Mouse (Mus musculus) embryonic facial prominence, embryonic 11.5 days (tissue): ENCODE measurements around the gene Foxj2. TPM values are rescaled to one million over a fixed set of nuclear protein-coding genes. Genes with fewer than 3 reads are reported as not detected.

ENCODE experiments used
- ATAC-seq: fragments of 200-750 bp; cut with Nextera tagmentation; replicated peaks from 2 replicates; pipeline ENCODE4 v1.8.0; 2017; ENCODE audit warnings: low read depth; ENCODE audit not compliant: insufficient number of reproducible peaks, low FRiP score, low TSS enrichment
- DNase-seq: peaks from one replicate; pipeline ENCODE4 v3.0.0-alpha.2; 2015; ENCODE audit warnings: low spot score
- H3K27ac ChIP-seq: fragments of 300-500 bp; sonication (generic); replicated peaks from 2 replicates; pipeline ENCODE4 v1.5.1; 2014; ENCODE audit warnings: mild to moderate bottlenecking, low read depth, low read length, control low read depth
- H3K27me3 ChIP-seq: fragments of 300-500 bp; sonication (generic); 2 replicates; pipeline ENCODE4 v1.6.1; 2014; ENCODE audit warnings: mild to moderate bottlenecking, low read length, moderate library complexity, mixed read lengths; ENCODE audit not compliant: control insufficient read depth, insufficient read depth
- H3K36me3 ChIP-seq: fragments of 300-500 bp; sonication (generic); replicated peaks from 2 replicates; pipeline ENCODE4 v1.6.1; 2014; ENCODE audit warnings: low read depth, mild to moderate bottlenecking, low read length, moderate library complexity, mixed read lengths; ENCODE audit not compliant: control insufficient read depth, insufficient read depth
- H3K4me1 ChIP-seq: fragments of 300-500 bp; sonication (generic); 2 replicates; pipeline ENCODE4 v1.6.1; 2014; ENCODE audit warnings: low read length, mixed read lengths; ENCODE audit not compliant: control insufficient read depth, insufficient read depth
- H3K4me2 ChIP-seq: fragments of 300-500 bp; sonication (generic); 2 replicates; pipeline ENCODE4 v1.6.1; 2014; ENCODE audit warnings: low read depth, mild to moderate bottlenecking, control low read depth, low read length, moderate library complexity
- H3K4me3 ChIP-seq: fragments of 300-500 bp; sonication (generic); 2 replicates; pipeline ENCODE4 v1.5.1; 2014; ENCODE audit warnings: low read depth, low read length, control low read depth
- H3K9ac ChIP-seq: fragments of 300-500 bp; sonication (generic); replicated peaks from 2 replicates; pipeline ENCODE4 v1.6.1; 2014; ENCODE audit warnings: mild to moderate bottlenecking, control low read depth, low read length
- H3K9me3 ChIP-seq: fragments of 300-500 bp; sonication (generic); replicated peaks from 2 replicates; pipeline ENCODE4 v1.6.1; 2016; ENCODE audit warnings: mild to moderate bottlenecking, low read length, inconsistent platforms, mixed read lengths; ENCODE audit not compliant: control insufficient read depth
- WGBS: fragments of 180-500 bp; shearing (Covaris S2); extraction: QIAGEN DNeasy Blood & Tissue Kit; methylation state at CpG from one replicate; pipeline ENCODE4 v1.1.7; 2014; 5-methylcytosine and 5-hydroxymethylcytosine counted together
- polyA plus RNA-seq: library from polyadenylated mRNA; unstranded; fragments of >200 nt; fragmentation: Nextera tagmentation; extraction: Ambion mirVana; gene quantifications from 2 replicates; pipeline ENCODE4 v1.2.1, GENCODE M21; 2014

Gene Foxj2
- polyA plus RNA-seq, 1 experiment from 2014 or later = 4.0 TPM

GRCm38 (mm10) chr6:122862871-122863270, 43.2 kb downstream of the Foxj2 start:
- Histone ChIP-seq H3K9me3 (no peaks in the 10 kb centered on the region), H3K36me3 (no peaks in the 10 kb centered on the region), H3K9ac (no peak overlapping the region), H3K4me3 (no peak overlapping the region), H3K4me2 (no peak overlapping the region), H3K27me3 (no peaks in the 10 kb centered on the region), H3K4me1 (no peaks in the 10 kb centered on the region), H3K27ac (no peak overlapping the region)
- ATAC-seq (no peak), DNase-seq (no peak)
- 83% methylated on average over 1 of the region's 1 CpGs for WGBS

DNA sequence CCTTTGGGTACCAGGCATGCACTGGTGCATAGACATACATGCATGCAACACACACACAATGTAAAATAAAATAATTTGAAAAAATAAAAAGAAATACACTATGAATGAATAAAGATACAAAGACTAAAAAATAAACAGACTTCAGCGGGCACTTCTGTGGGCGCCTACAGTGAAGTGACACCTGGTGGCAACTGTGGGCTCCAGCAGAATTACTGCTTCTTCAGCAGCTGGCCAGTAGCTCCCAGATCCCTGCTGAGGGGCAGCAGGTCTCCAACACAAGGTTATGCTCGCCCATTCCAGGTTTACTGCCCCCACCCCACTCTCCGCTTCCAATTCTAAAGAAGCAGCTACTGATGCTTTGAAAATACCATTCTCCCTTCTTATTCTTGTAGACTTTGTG, 48.2 kb downstream of the Foxj2 start:
- no peaks in the 10 kb centered on the region for H3K36me3 ChIP-seq
- WGBS = 65% methylated on average over 4 of the region's 4 CpGs
- no peaks in the 10 kb centered on the region for H3K9me3 ChIP-seq
- no peak overlapping the region for H3K27ac ChIP-seq
- H3K27me3 ChIP-seq = no peaks in the 10 kb centered on the region
- no peak overlapping the region for H3K9ac ChIP-seq
- H3K4me1 ChIP-seq = no peaks in the 10 kb centered on the region
- DNase-seq (no peak), ATAC-seq (no peak)
- no peak overlapping the region for H3K4me2 ChIP-seq
- no peak overlapping the region for H3K4me3 ChIP-seq

DNA sequence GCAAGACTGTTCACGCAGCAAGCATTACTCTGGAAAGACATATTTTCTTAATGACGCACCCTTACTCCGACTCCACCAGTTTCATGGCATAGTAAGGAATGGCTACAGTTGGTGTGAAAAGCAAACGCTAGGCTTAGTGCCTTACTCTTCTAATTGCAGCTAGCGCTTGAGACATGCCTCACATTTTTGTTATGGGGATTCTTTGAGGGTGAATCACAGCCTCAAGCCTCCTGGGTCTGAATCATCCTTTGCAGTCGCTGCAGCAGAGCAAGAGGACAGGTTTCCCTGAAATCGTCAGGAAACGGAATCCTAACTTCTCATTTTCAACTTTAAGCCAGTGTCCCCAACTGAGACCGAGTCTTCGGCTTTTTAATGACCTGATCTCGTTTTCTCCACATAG, 50.1 kb downstream of the Foxj2 start:
- Histone ChIP-seq H3K4me3 (no peak overlapping the region), H3K27me3 (no peaks in the 10 kb centered on the region), H3K4me1 (no peaks in the 10 kb centered on the region), H3K27ac (no peak overlapping the region), H3K9me3 (no peaks in the 10 kb centered on the region), H3K4me2 (no peak overlapping the region), H3K36me3 (no peaks in the 10 kb centered on the region), H3K9ac (no peak overlapping the region)
- 82% methylated on average over 11 of the region's 11 CpGs for WGBS
- ATAC-seq (no peak), DNase-seq (no peak)

GRCm38 (mm10) chr6:122872800-122873199, 53.1 kb downstream of the Foxj2 start:
- Histone ChIP-seq H3K4me1 (no peaks in the 10 kb centered on the region), H3K4me2 (no peak overlapping the region), H3K9ac (no peak overlapping the region), H3K4me3 (no peak overlapping the region), H3K36me3 (no peaks in the 10 kb centered on the region), H3K27ac (no peak overlapping the region), H3K27me3 (no peaks in the 10 kb centered on the region), H3K9me3 (no peaks in the 10 kb centered on the region)
- ATAC-seq = no peak
- DNase-seq = no peak
- 94% methylated on average over 5 of the region's 5 CpGs for WGBS

GRCm38 (mm10) chr6:122873871-122874719, 54.4 kb downstream of the Foxj2 start, which contains the start of gene Necap1:
Necap1 (plus strand) TSS chr6:122874474.
- peak within 1 kb of the TSS; percentile 72 for H3K9ac ChIP-seq
- ATAC-seq = peak; percentile 92
- WGBS = 8% methylated on average over 42 of the region's 43 CpGs

DNA sequence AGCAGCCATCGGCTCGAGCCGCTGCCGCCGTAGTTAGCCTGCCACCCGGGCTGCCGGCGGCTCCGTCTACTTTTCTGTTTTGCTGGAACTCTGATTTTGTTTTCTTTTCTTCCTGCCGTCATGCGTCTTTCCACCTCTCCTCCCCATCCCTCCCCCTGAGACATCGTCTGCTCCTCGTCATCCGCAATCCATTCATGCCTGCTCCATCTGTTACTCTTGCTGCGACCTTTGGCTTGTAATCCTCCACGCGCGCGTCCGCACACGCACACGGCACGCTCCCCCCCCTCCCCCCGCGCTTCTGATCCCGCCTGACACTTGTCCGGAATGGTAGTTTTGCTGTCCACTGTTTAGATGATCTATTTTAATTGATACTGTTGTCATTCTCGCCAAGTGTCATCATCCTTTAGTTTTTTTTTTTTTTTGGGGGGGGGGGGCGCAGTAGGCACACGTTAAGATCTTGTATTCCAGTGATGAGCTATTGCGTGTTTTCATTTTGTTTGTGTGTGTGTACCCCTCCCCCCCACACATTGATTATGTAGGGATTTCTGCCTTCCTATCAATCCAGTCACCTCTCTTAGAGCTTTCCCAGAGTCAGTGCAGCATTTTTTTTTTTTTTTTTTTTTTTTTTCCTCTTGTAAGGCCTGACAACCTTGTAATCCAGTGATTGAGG, 55.1 kb downstream of the Foxj2 start:
- DNase-seq (peak; percentile 49), ATAC-seq (peak; percentile 73)
- Histone ChIP-seq H3K4me2 (peak overlapping the region; percentile 49), H3K36me3 (no peaks in the 10 kb centered on the region), H3K9me3 (no peaks in the 10 kb centered on the region), H3K27ac (peak overlapping the region; percentile 49; the same call in 1 of the 2 replicates), H3K4me1 (no peaks in the 10 kb centered on the region), H3K4me3 (peak overlapping the region; percentile 64), H3K9ac (peak overlapping the region; percentile 72), H3K27me3 (no peaks in the 10 kb centered on the region)
- WGBS = under 1% methylated on average over 31 of the region's 31 CpGs

More at GRCm38 (mm10) chr6:122873871-122874719, 54.4 kb downstream of the Foxj2 start, which contains the start of gene Necap1:
- H3K9me3 ChIP-seq = no peaks in the 10 kb centered on the region
- H3K4me1 ChIP-seq = no peaks in the 10 kb centered on the region
- H3K4me3 ChIP-seq = peak within 1 kb of the TSS; percentile 64
- no peaks in the 10 kb centered on the region for H3K36me3 ChIP-seq
- H3K27me3 ChIP-seq = no peaks in the 10 kb centered on the region
- H3K4me2 ChIP-seq = peak within 1 kb of the TSS; percentile 49
- peak; percentile 99 for DNase-seq
- H3K27ac ChIP-seq = peak within 1 kb of the TSS; percentile 49; the same call in 1 of the 2 replicates

DNA sequence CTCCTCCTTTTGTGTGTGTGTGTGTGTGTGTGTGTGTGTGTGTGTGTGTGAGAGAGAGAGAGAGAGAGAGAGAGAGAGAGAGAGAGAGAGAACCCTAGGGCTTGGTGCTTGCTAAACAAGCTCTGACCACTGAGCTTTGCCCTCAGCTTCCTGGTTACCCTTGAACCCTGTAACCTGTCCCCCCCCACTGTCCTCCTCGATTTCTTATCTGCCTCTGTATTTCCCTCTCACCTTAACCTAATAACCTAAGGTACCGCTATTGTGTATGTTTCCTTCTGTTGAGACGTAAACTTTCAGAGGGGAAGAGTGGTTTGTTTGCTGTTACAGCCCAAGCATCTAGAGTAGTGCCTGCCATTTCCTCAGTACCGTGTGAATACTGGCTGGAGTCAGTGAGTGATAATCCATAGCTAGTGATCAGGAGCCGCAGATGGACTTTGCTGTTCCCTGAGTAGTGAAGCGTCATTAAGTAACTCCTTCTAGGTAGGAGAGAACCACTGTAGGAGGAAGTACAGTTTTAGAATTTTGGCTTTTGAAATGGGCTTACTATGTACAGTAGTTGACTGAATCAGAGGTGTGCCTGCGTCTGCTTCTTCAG, 59.5 kb downstream of the Foxj2 start:
- H3K27ac ChIP-seq = no peak overlapping the region
- no peaks in the 10 kb centered on the region for H3K4me1 ChIP-seq
- no peaks in the 10 kb centered on the region for H3K27me3 ChIP-seq
- peaks cover 4% of the 10 kb centered on the region for H3K36me3 ChIP-seq
- WGBS = 91% methylated on average over 7 of the region's 7 CpGs
- H3K4me3 ChIP-seq = no peak overlapping the region
- H3K9ac ChIP-seq = no peak overlapping the region
- ATAC-seq (no peak), DNase-seq (no peak)
- H3K9me3 ChIP-seq = no peaks in the 10 kb centered on the region
- no peak overlapping the region for H3K4me2 ChIP-seq
